Comparison of ENCODE assay signal across 8 mouse cellular contexts in the genomic region with DNA sequence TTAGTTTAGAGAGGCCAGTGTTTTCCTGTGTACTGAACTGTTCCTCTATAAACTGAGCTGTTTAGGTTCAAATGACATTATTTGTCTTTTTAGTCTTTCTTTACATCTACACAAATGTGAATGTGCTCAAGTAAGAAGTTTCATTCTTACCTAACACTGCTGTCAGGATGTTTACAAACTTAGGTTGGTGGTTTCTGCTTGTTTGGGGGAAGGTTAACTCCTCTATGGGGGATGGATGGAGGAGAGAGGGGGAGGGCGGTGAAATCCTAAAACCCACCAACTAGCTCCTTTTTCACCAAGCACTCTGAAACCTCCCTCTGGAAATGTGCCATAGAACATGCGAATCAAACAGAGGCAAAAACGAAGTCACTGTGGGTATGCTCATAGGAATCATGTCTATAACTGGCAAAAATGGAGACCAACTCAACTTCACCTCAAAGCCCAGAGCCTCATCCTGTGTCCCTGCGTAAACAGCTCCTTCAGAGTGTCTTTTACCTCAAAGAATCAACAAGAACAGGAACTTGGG. TPM values are rescaled to one million over a fixed set of nuclear protein-coding genes. Genes with fewer than 3 reads are reported as not detected.
A peak's percentile ranks its signal among the peaks of the same experiment; 100 is the strongest.
DNase-seq lines count a peak whose midpoint lies in the region; ATAC-seq lines count a peak whose summit lies in the region.

No protein-coding gene starts in this region.

- H3K9ac ChIP-seq in kidney, embryonic 16.5 days (replicated peaks; ENCODE audit: low read length), result no peak overlapping the region
- H3K9ac ChIP-seq in limb, embryonic 15.5 days, result no peak overlapping the region

- H3K4me1 ChIP-seq in heart, embryonic 10.5 days, result peaks cover 33% of the 10 kb centered on the region
- H3K4me1 ChIP-seq in kidney, embryonic 16.5 days (ENCODE audit: insufficient read depth, low read length), result peaks cover 27% of the 10 kb centered on the region
- peaks cover 11% of the 10 kb centered on the region; the same call in 1 of the 2 replicates for H3K4me1 ChIP-seq in limb, embryonic 15.5 days

- no peaks in the 10 kb centered on the region for H3K27me3 ChIP-seq in heart, embryonic 10.5 days (ENCODE audit: insufficient read depth, poor library complexity, severe bottlenecking)
- H3K27me3 ChIP-seq in kidney, embryonic 16.5 days (ENCODE audit: insufficient read depth, low read length), result no peaks in the 10 kb centered on the region
- no peaks in the 10 kb centered on the region for H3K27me3 ChIP-seq in limb, embryonic 15.5 days

- intact Hi-C loops in gastrocnemius, postnatal 36 days (cut with DNase I), result no loop called here

- H3K4me2 ChIP-seq in kidney, embryonic 16.5 days (replicated peaks; ENCODE audit: low read depth, low read length), result no peak overlapping the region
- H3K4me2 ChIP-seq in limb, embryonic 15.5 days, result no peak overlapping the region

- no peaks in the 10 kb centered on the region for H3K9me3 ChIP-seq in heart, embryonic 10.5 days
- H3K9me3 ChIP-seq in kidney, embryonic 16.5 days (ENCODE audit: low read length), result no peaks in the 10 kb centered on the region
- H3K9me3 ChIP-seq in limb, embryonic 15.5 days, result no peaks in the 10 kb centered on the region

- peaks cover 7% of the 10 kb centered on the region for H3K36me3 ChIP-seq in heart, embryonic 10.5 days
- peaks cover 5% of the 10 kb centered on the region; the same call in 1 of the 2 replicates for H3K36me3 ChIP-seq in kidney, embryonic 16.5 days (ENCODE audit: insufficient read depth, low read length)
- no peaks in the 10 kb centered on the region for H3K36me3 ChIP-seq in limb, embryonic 15.5 days

- DNase-seq in heart, embryonic 10.5 days (ENCODE audit: low spot score), result no peak
- no peak for DNase-seq in heart, adult 8-10 months (ENCODE audit: low spot score)
- no peak for DNase-seq in kidney, postnatal 36 days
- no peak for DNase-seq in gastrocnemius, postnatal 36 days
- no peak for DNase-seq in gastrocnemius, postnatal 10 days

- 80% methylated on average over 4 of the region's 4 CpGs for whole genome bisulfite sequencing in heart, embryonic 10.5 days
- 66% methylated on average over 4 of the region's 4 CpGs for WGBS in kidney, embryonic 16.5 days
- WGBS in limb, embryonic 15.5 days, result 70% methylated on average over 4 of the region's 4 CpGs

- ATAC-seq in kidney, embryonic 16.5 days (ENCODE audit: low FRiP score, low TSS enrichment), result no peak
- ATAC-seq in activated CD4-positive, CD25-positive, alpha-beta regulatory T cell, adult 4 months, result peak; percentile 36
- ATAC-seq in limb, embryonic 15.5 days (ENCODE audit: insufficient number of reproducible peaks, low FRiP score, low TSS enrichment, low read depth), result no peak

- peak overlapping the region; percentile 64; the same call in 1 of the 2 replicates for H3K27ac ChIP-seq in heart, embryonic 10.5 days
- H3K27ac ChIP-seq in kidney, embryonic 16.5 days (ENCODE audit: low read length), result peak overlapping the region; percentile 49; the same call in 1 of the 2 replicates
- peak overlapping the region; percentile 68 for H3K27ac ChIP-seq in limb, embryonic 15.5 days

- H3K4me3 ChIP-seq in heart, embryonic 10.5 days, result no peak overlapping the region
- H3K4me3 ChIP-seq in kidney, embryonic 16.5 days (ENCODE audit: low read length), result no peak overlapping the region
- H3K4me3 ChIP-seq in limb, embryonic 15.5 days, result no peak overlapping the region

RNA-seq across cellular contexts. Expression of a gene that starts 12.7 kb away (rescaled TPM):
- 399 and 412 TPM in 2 replicates for polyA plus RNA-seq in heart, embryonic 10.5 days (2016; fragmentation: Nextera tagmentation; extraction: Ambion mirVana)
- total RNA-seq in heart, adult 8-10 months (2022), result 100 to 1,000 TPM; 189 to 223 (median 201) TPM
- polyA plus RNA-seq in kidney, embryonic 16.5 days (2015; fragmentation: Nextera tagmentation; extraction: Ambion mirVana), result 537 and 577 TPM in 2 replicates
- polyA plus RNA-seq in activated CD4-positive, CD25-positive, alpha-beta regulatory T cell, adult 4 months (2017; shearing (Covaris generic)), result 10 to 100 TPM; 31.0 to 31.4 TPM
- polyA plus RNA-seq in limb, embryonic 15.5 days (2015; fragmentation: Nextera tagmentation; extraction: Ambion mirVana), result 463 and 504 TPM in 2 replicates
- 100 to 1,000 TPM; 107 to 108 TPM for total RNA-seq in gastrocnemius, postnatal 36 days (2021)
- 100 to 1,000 TPM; 158 to 160 TPM for total RNA-seq in gastrocnemius, postnatal 10 days (2021)

Comparison
In these comparisons a context has a peak if more than half of its experiments do, and no peak if none do; other contexts are left out.
1. RNA of a gene that starts 12.7 kb away (polyA plus RNA-seq): 537 to 577 TPM in kidney, embryonic 16.5 days, 463 to 504 TPM in limb, embryonic 15.5 days and 399 to 412 TPM in heart, embryonic 10.5 days; 31.0 to 31.4 TPM in activated CD4-positive, CD25-positive, alpha-beta regulatory T cell, adult 4 months; every median in the first group is over 10 times any median in the second.
2. Peak in every context shown above with its lines, with median percentiles within 50 percentile points of each other: H3K27ac ChIP-seq.